Mouse (Mus musculus): ENCODE measurements at regions not wholly inside any gene's neighbourhood (a gene's known extent, or its start where the extent isn't known, plus 50 kb on each side); places are given as distances from the start of the nearest gene placed in this dataset.

DNA sequence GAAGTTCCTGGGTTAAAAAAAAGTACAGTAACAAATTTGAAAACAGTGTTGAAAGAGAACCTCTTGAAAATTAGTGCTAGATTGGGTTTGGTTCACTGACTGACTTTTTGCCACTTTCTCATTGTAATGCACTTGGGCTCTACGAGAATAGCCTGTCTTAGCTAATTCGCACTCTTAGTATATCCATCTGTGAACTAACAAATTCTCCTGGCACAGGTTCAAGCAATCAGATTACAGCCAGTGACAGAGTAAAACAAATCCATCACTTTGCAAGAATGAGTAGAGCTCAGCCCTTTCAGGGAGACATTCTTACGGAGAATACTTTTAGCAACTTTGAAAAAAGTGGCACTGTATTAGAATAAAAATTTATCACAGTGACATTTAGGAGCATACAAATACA lies 331.9 kb upstream of the Robo2 start:
- TF ChIP-seq CTCF (IDR thresholded peaks at IDR 0.05; ENCODE audit: low read depth): no peak
- no peak for TF ChIP-seq EP300 (IDR thresholded peaks at IDR 0.05; ENCODE audit: low read depth)
